Mouse (Mus musculus) spleen, adult 2 months (tissue): ENCODE results near the gene Mrgprb5. TPM values are rescaled to one million over a fixed set of nuclear protein-coding genes. Genes with fewer than 3 reads are reported as not detected.

Source experiments
- DNase-seq, 2 experiments: peaks; one replicate each; pipeline versions ENCODE4 v3.0.0 to v3.0.0-alpha.2; 2012 to 2021; ENCODE audit warnings: low spot score in 2 of 2, low read depth in 1 of 2
- H3K27ac ChIP-seq: fragments of 200-500 bp; 2 replicates; pipeline ENCODE4 v1.5.1; 2012; ENCODE audit warnings: low read length, inconsistent platforms; ENCODE audit not compliant: insufficient read depth
- H3K27me3 ChIP-seq: fragments of 200-500 bp; 2 replicates; pipeline ENCODE4 v1.6.1; 2012; ENCODE audit warnings: mild to moderate bottlenecking, moderate library complexity, low read length, inconsistent platforms; ENCODE audit not compliant: control insufficient read depth, insufficient read depth
- H3K36me3 ChIP-seq: fragments of 200-500 bp; 2 replicates; pipeline ENCODE4 v1.6.1; 2012; ENCODE audit warnings: mild to moderate bottlenecking, low read length, inconsistent platforms; ENCODE audit not compliant: control insufficient read depth, insufficient read depth
- H3K4me1 ChIP-seq: fragments of 200-500 bp; 2 replicates; pipeline ENCODE4 v1.6.1; 2011; ENCODE audit warnings: inconsistent platforms; ENCODE audit not compliant: control insufficient read depth, insufficient read depth, insufficient read length
- H3K4me3 ChIP-seq: fragments of 200-500 bp; 2 replicates; pipeline ENCODE4 v1.5.1; 2011; ENCODE audit warnings: mild to moderate bottlenecking, inconsistent platforms; ENCODE audit not compliant: insufficient read depth, insufficient read length; ENCODE audit errors: extremely low read depth
- CTCF ChIP-seq: fragments of 200-500 bp; IDR thresholded peaks from 2 replicates; pipeline ENCODE4 v1.5.1; 2011; ENCODE audit warnings: mild to moderate bottlenecking, inconsistent platforms; ENCODE audit not compliant: insufficient read depth, insufficient read length, insufficient replicate concordance; ENCODE audit errors: extremely low read depth
- POLR2A ChIP-seq: fragments of 200-500 bp; IDR thresholded peaks from 2 replicates; pipeline ENCODE4 v1.6.1; 2011; ENCODE audit warnings: low read depth, low read length, inconsistent platforms
- WGBS: fragments of 180-500 bp; shearing (Covaris S2); methylation state at CpG from one replicate; pipeline ENCODE4 v1.1.7; 2018; 5-methylcytosine and 5-hydroxymethylcytosine counted together
- polyA plus RNA-seq: library from polyadenylated mRNA; depleted of rRNA; stranded (reverse); fragments of >200 nt; gene quantifications from 2 replicates; pipeline ENCODE4 v1.2.3, GENCODE M21; 2012; rRNA removed

Mrgprb5 gene
- polyA plus RNA-seq, 1 experiment, result not detected

DNA sequence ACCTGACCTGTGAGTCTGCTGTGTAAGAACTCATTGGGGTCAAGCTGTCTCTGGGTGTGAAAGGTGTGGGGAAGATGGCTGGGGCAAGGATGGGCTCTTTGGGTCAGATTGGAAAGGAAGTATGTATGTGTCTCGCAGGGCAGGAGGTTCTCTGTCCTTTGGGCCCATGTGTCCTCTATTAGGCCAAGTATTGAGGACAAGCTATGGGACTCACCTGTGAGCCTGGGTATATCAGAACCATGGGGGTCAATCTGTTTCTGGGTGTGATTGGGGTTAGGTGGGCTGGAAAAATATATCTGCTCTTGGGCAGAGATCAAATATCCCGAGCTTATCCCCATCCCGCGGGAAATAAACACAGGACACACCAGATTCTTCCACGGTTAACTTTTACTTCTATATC is 45.0 kb downstream of the Mrgprb5 start:
- whole genome bisulfite sequencing, result 77% methylated on average over 5 of the region's 5 CpGs

More for the DNA sequence above, 45.0 kb downstream of the Mrgprb5 start:
- no peaks in the 10 kb centered on the region for H3K27me3 ChIP-seq
- no peak overlapping the region for H3K27ac ChIP-seq
- DNase-seq, result no peak
- no peak overlapping the region for H3K4me3 ChIP-seq
- TF ChIP-seq POLR2A (no peak), CTCF (no peak)
- H3K4me1 ChIP-seq, result no peaks in the 10 kb centered on the region
- H3K36me3 ChIP-seq, result no peaks in the 10 kb centered on the region

Other genes with a start within 250 kb of the Mrgprb5 start
- gene Mrgpra4, start 186.9 kb downstream of the Mrgprb5 start, polyA plus RNA-seq, result not detected in 2 replicates
- gene Mrgprx1, start 141.4 kb downstream of the Mrgprb5 start, polyA plus RNA-seq, result not detected in 2 replicates
- gene Mrgprb4, start 30.3 kb upstream of the Mrgprb5 start, polyA plus RNA-seq, result not detected in 2 replicates
- not detected in 2 replicates for gene Mrgprb8, start 219.5 kb upstream of the Mrgprb5 start, polyA plus RNA-seq